Mouse (Mus musculus): ENCODE data around the gene Runx1. TPM values are rescaled to one million over a fixed set of nuclear protein-coding genes. Genes with fewer than 3 reads are reported as not detected.

Gene Runx1
- polyA plus RNA-seq, 1 experiment from 2014 or later = 2.1 TPM

GRCm38 (mm10) chr16:92654294-92654950, 171.5 kb downstream of the Runx1 start:
- 32% methylated on average over 5 of the region's 5 CpGs for WGBS

GRCm38 (mm10) chr16:92653816-92654215, 172.1 kb downstream of the Runx1 start:
- Histone ChIP-seq H3K27ac (peak overlapping the region; percentile 54; the same call in 1 of the 2 replicates), H3K9ac (no peak overlapping the region), H3K9me3 (replicated peaks) (no peaks in the 10 kb centered on the region), H3K36me3 (no peaks in the 10 kb centered on the region), H3K27me3 (peaks cover 2% of the 10 kb centered on the region; the same call in 1 of the 2 replicates), H3K4me1 (peaks cover 29% of the 10 kb centered on the region), H3K4me2 (peak overlapping the region; percentile 4; the same call in 1 of the 2 replicates), H3K4me3 (replicated peaks) (no peak overlapping the region)
- WGBS = 16% methylated on average over 5 of the region's 5 CpGs
- peak; percentile 53 for ATAC-seq (replicated peaks; ENCODE audit: low FRiP score)

More at GRCm38 (mm10) chr16:92654294-92654950, 171.5 kb downstream of the Runx1 start:
- Histone ChIP-seq H3K27ac (peak overlapping the region; percentile 54), H3K4me3 (replicated peaks) (no peak overlapping the region), H3K9ac (no peak overlapping the region), H3K36me3 (no peaks in the 10 kb centered on the region), H3K27me3 (peaks cover 2% of the 10 kb centered on the region; the same call in 1 of the 2 replicates), H3K4me2 (no peak overlapping the region), H3K4me1 (peaks cover 29% of the 10 kb centered on the region), H3K9me3 (replicated peaks) (no peaks in the 10 kb centered on the region)
- ATAC-seq (replicated peaks; ENCODE audit: low FRiP score) = peak; percentile 38; the same call in 1 of the 2 replicates

GRCm38 (mm10) chr16:92651256-92651655, 174.7 kb downstream of the Runx1 start:
- no peak for ATAC-seq (replicated peaks; ENCODE audit: low FRiP score)
- Histone ChIP-seq H3K9ac (no peak overlapping the region), H3K27me3 (no peaks in the 10 kb centered on the region), H3K4me3 (replicated peaks) (no peak overlapping the region), H3K36me3 (no peaks in the 10 kb centered on the region), H3K27ac (no peak overlapping the region), H3K9me3 (replicated peaks) (no peaks in the 10 kb centered on the region), H3K4me2 (no peak overlapping the region), H3K4me1 (peaks cover 31% of the 10 kb centered on the region)
- 97% methylated on average over 3 of the region's 3 CpGs for WGBS

- Histone ChIP-seq H3K4me1 (peaks cover 28% of the 10 kb centered on the region), H3K9me3 (replicated peaks) (no peaks in the 10 kb centered on the region), H3K27ac (0 out of 2 replicates have a peak overlapping the region, but pooled peaks have one; percentile 46), H3K27me3 (0 out of 2 replicates have a peak, but pooled peaks cover 7% of the 10 kb centered on the region), H3K9ac (no peak overlapping the region), H3K36me3 (no peaks in the 10 kb centered on the region), H3K4me3 (replicated peaks) (no peak overlapping the region), H3K4me2 (no peak overlapping the region)
- ATAC-seq (replicated peaks; ENCODE audit: low FRiP score) = no peak
- WGBS = 62% methylated on average over 13 of the region's 13 CpGs
Measured at GRCm38 (mm10) chr16:92646153-92646552, 179.8 kb downstream of the Runx1 start.

- peaks cover 29% of the 10 kb centered on the region for H3K4me1 ChIP-seq
- no peak overlapping the region for H3K4me3 ChIP-seq (replicated peaks)
- H3K9me3 ChIP-seq (replicated peaks) = no peaks in the 10 kb centered on the region
- H3K27me3 ChIP-seq = 0 out of 2 replicates have a peak, but pooled peaks cover 7% of the 10 kb centered on the region
- no peaks in the 10 kb centered on the region for H3K36me3 ChIP-seq
- ATAC-seq (replicated peaks; ENCODE audit: low FRiP score) = no peak
- no peak overlapping the region for H3K4me2 ChIP-seq
- no peak overlapping the region for H3K9ac ChIP-seq
- 62% methylated on average over 22 of the region's 22 CpGs for WGBS
- peak overlapping the region; percentile 46; the same call in 1 of the 2 replicates for H3K27ac ChIP-seq
Measured at GRCm38 (mm10) chr16:92645423-92646115, 180.4 kb downstream of the Runx1 start.

- H3K4me1 ChIP-seq = peaks cover 29% of the 10 kb centered on the region
- H3K27ac ChIP-seq = peak overlapping the region; percentile 46; the same call in 1 of the 2 replicates
- H3K27me3 ChIP-seq = 0 out of 2 replicates have a peak, but pooled peaks cover 7% of the 10 kb centered on the region
- no peak overlapping the region for H3K4me2 ChIP-seq
- no peak overlapping the region for H3K9ac ChIP-seq
- H3K36me3 ChIP-seq = no peaks in the 10 kb centered on the region
- H3K4me3 ChIP-seq (replicated peaks) = no peak overlapping the region
- no peak for ATAC-seq (replicated peaks; ENCODE audit: low FRiP score)
- H3K9me3 ChIP-seq (replicated peaks) = no peaks in the 10 kb centered on the region
- WGBS = 49% methylated on average over 15 of the region's 15 CpGs
Measured at GRCm38 (mm10) chr16:92644718-92645422, 181.1 kb downstream of the Runx1 start.

- H3K27ac ChIP-seq = no peak overlapping the region; the same call in 1 of the 2 replicates
- 0 out of 2 replicates have a peak, but pooled peaks have one; percentile 36 for ATAC-seq (replicated peaks; ENCODE audit: low FRiP score)
- 63% methylated on average over 10 of the region's 10 CpGs for WGBS
- no peaks in the 10 kb centered on the region for H3K9me3 ChIP-seq (replicated peaks)
- H3K4me1 ChIP-seq = peaks cover 33% of the 10 kb centered on the region
- H3K4me2 ChIP-seq = no peak overlapping the region
- H3K9ac ChIP-seq = no peak overlapping the region
- no peak overlapping the region for H3K4me3 ChIP-seq (replicated peaks)
- H3K27me3 ChIP-seq = 0 out of 2 replicates have a peak, but pooled peaks cover 7% of the 10 kb centered on the region
- H3K36me3 ChIP-seq = no peaks in the 10 kb centered on the region
Measured at GRCm38 (mm10) chr16:92644315-92644714, 181.6 kb downstream of the Runx1 start.

- no peak overlapping the region for H3K27ac ChIP-seq
- H3K9me3 ChIP-seq (replicated peaks) = no peaks in the 10 kb centered on the region
- peaks cover 37% of the 10 kb centered on the region for H3K4me1 ChIP-seq
- WGBS = 91% methylated on average over 8 of the region's 8 CpGs
- H3K27me3 ChIP-seq = 0 out of 2 replicates have a peak, but pooled peaks cover 7% of the 10 kb centered on the region
- no peak for ATAC-seq (replicated peaks; ENCODE audit: low FRiP score)
- H3K36me3 ChIP-seq = no peaks in the 10 kb centered on the region
- H3K4me2 ChIP-seq = no peak overlapping the region
- H3K9ac ChIP-seq = no peak overlapping the region
- H3K4me3 ChIP-seq (replicated peaks) = no peak overlapping the region
Measured at GRCm38 (mm10) chr16:92642283-92642682, 183.7 kb downstream of the Runx1 start.

GRCm38 (mm10) chr16:92641053-92641452, 184.9 kb downstream of the Runx1 start:
- H3K4me2 ChIP-seq = no peak overlapping the region
- no peak overlapping the region for H3K4me3 ChIP-seq (replicated peaks)
- WGBS = 62% methylated on average over 6 of the region's 6 CpGs
- no peaks in the 10 kb centered on the region for H3K9me3 ChIP-seq (replicated peaks)
- H3K27me3 ChIP-seq = 0 out of 2 replicates have a peak, but pooled peaks cover 7% of the 10 kb centered on the region
- no peak overlapping the region for H3K9ac ChIP-seq
- H3K27ac ChIP-seq = no peak overlapping the region
- no peak for ATAC-seq (replicated peaks; ENCODE audit: low FRiP score)
- H3K36me3 ChIP-seq = no peaks in the 10 kb centered on the region
- H3K4me1 ChIP-seq = peaks cover 33% of the 10 kb centered on the region

- H3K27ac ChIP-seq = no peak overlapping the region
- H3K4me2 ChIP-seq = no peak overlapping the region
- no peak overlapping the region for H3K4me3 ChIP-seq (replicated peaks)
- no peaks in the 10 kb centered on the region for H3K9me3 ChIP-seq (replicated peaks)
- H3K27me3 ChIP-seq = no peaks in the 10 kb centered on the region; the same call in 1 of the 2 replicates
- H3K36me3 ChIP-seq = no peaks in the 10 kb centered on the region
- no peak overlapping the region for H3K9ac ChIP-seq
- WGBS = 71% methylated on average over 8 of the region's 8 CpGs
- no peak; the same call in 1 of the 2 replicates for ATAC-seq (replicated peaks; ENCODE audit: low FRiP score)
- H3K4me1 ChIP-seq = peaks cover 13% of the 10 kb centered on the region
Measured at GRCm38 (mm10) chr16:92639093-92639492, 186.9 kb downstream of the Runx1 start.

GRCm38 (mm10) chr16:92637033-92637432, 188.9 kb downstream of the Runx1 start:
- WGBS = 57% methylated on average over 5 of the region's 5 CpGs
- no peaks in the 10 kb centered on the region for H3K36me3 ChIP-seq
- H3K27ac ChIP-seq = no peak overlapping the region
- H3K27me3 ChIP-seq = peaks cover 4% of the 10 kb centered on the region
- peaks cover 19% of the 10 kb centered on the region for H3K4me1 ChIP-seq
- no peak overlapping the region for H3K4me2 ChIP-seq
- no peaks in the 10 kb centered on the region for H3K9me3 ChIP-seq (replicated peaks)
- no peak for ATAC-seq (replicated peaks; ENCODE audit: low FRiP score)
- no peak overlapping the region for H3K4me3 ChIP-seq (replicated peaks)
- H3K9ac ChIP-seq = no peak overlapping the region
